Mouse (Mus musculus) myocyte (in vitro differentiated cells): ENCODE measurements around the gene Ces2a.

ENCODE experiments used
- E2F4 ChIP-seq: IDR thresholded peaks from one replicate; pipeline ENCODE4 v1.6.1; 2011; ENCODE audit warnings: mild to moderate bottlenecking, control low read depth, moderate library complexity; ENCODE audit not compliant: insufficient read depth
- MYOD1 ChIP-seq, 3 experiments: IDR thresholded peaks; one replicate each; pipeline ENCODE4 v1.6.1; 2011; ENCODE audit warnings: control low read depth in 2 of 3, low read depth in 2 of 3, mild to moderate bottlenecking in 2 of 3, moderate library complexity in 1 of 3; ENCODE audit not compliant: insufficient read length in 2 of 3, control insufficient read depth in 1 of 3
- POLR2A ChIP-seq: IDR thresholded peaks from one replicate; pipeline ENCODE4 v1.6.1; 2011; ENCODE audit warnings: low read depth, mild to moderate bottlenecking, control low read depth, moderate library complexity; ENCODE audit not compliant: insufficient read length
- POLR2AphosphoS2 ChIP-seq: IDR thresholded peaks from one replicate; pipeline ENCODE4 v1.6.1; 2011; ENCODE audit warnings: low read depth, control low read depth; ENCODE audit not compliant: insufficient read length
- SRF ChIP-seq: IDR thresholded peaks from one replicate; pipeline ENCODE4 v1.6.1; 2011; ENCODE audit warnings: low read depth; ENCODE audit not compliant: control insufficient read depth, insufficient read length
- USF1 ChIP-seq: IDR thresholded peaks from one replicate; pipeline ENCODE4 v1.6.1; 2011; ENCODE audit warnings: low read depth, mild to moderate bottlenecking, control low read depth, moderate library complexity

DNA sequence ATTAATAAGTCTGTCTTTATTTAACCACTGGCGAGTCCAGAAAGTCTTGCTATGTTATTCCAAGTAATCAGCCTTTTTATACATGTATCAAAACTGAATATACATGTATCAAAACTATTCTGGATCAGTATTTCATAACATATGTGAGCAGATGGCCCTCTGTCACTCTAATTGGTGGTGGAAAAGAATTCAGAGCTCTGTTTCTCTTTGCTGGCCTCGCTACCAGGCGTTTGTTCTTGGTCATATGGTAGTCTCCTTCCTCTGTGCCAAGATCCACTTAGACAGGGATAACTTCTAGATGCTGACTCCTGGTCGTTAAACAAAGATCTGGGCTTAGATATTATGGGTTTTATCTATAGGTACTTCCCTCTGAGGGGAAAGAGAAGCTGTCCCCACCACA, 32.7 kb downstream of the Ces2a start:
- TF ChIP-seq SRF (no peak), POLR2A (no peak), E2F4 (no peak), POLR2AphosphoS2 (no peak), USF1 (no peak), MYOD1 (IDR thresholded peaks at IDR 0.05; ENCODE audit: control insufficient read depth in 1 of 3, insufficient read length in 2 of 3, low read depth in 2 of 3) (no peak)
